Mouse (Mus musculus) embryonic stem cell, embryonic (primary cell): ENCODE results near the gene Snx32.

Experiments
- CTCF ChIA-PET, 4 experiments: fragments of 300-600 bp in 2 of 4; fragments of 350-600 bp in 2 of 4; sonication (Branson Sonifier 250); formaldehyde crosslinking; loops; one replicate each; lab custom pipeline; 2022; ENCODE audit warnings: inconsistent platforms in 2 of 4; lab: Charles Lee
- POLR2A ChIA-PET, 4 experiments: fragments of 300-600 bp in 2 of 4; fragments of 350-600 bp in 2 of 4; sonication (Branson Sonifier 250); formaldehyde crosslinking; loops; one replicate each; lab custom pipeline; 2022; ENCODE audit warnings: antibody characterized with exemption in 4 of 4, inconsistent platforms in 1 of 4; lab: Charles Lee

Snx32 gene

DNA sequence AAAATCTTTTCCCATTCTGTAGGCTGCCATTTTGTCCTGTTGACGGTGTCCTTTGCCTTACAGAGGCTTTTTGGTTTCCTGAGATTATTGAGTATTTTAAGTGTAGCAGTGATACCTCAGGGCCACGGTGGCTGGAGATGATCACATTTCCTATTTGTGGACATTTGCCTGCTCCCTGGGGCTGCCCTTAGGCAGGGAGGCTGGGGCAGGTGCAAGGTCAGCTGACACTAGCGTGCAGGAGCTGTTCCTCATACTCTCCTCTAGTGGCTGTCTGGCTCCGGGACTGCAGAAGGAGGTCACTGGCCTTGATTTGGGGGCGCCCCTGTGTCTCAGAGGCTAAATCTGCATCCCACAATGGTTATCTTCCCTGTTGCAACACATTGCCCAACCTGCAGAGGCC is 14.9 kb upstream of the Snx32 start:
- CTCF ChIA-PET, result interaction anchor here in 2 of 4 experiments (0.6 to 2.2 kb wide), 6 partner anchors 43 to 560 kb away, joined by 3 to 12 read pairs (median 5); partner anchors contain the start of gene Ap5b1 (in 1 of the 2)
- POLR2A ChIA-PET, result interaction anchor here in 3 of 4 experiments (0.5 to 1.2 kb wide), 6 partner anchors 26 to 387 kb away, joined by 3 to 6 read pairs (median 4); partner anchors contain the start of genes AI837181 (in 1 of the 3), Cfl1 (in 1 of the 3), Dpf2 (in 1 of the 3) and Drap1 (in 1 of the 3)

GRCm38 (mm10) chr19:5518721-5519120 is 8.4 kb upstream of the Snx32 start:
- CTCF ChIA-PET, result interaction anchor here in 2 of 4 experiments (0.6 kb wide), 2 partner anchors 63 to 610 kb away, joined by 3 read pairs; no protein-coding TSS in a partner anchor
- POLR2A ChIA-PET, result interaction anchor here in 1 of 4 experiments (1.2 kb wide), 1 partner anchor 55 kb away, joined by 3 read pairs; no protein-coding TSS in a partner anchor

DNA sequence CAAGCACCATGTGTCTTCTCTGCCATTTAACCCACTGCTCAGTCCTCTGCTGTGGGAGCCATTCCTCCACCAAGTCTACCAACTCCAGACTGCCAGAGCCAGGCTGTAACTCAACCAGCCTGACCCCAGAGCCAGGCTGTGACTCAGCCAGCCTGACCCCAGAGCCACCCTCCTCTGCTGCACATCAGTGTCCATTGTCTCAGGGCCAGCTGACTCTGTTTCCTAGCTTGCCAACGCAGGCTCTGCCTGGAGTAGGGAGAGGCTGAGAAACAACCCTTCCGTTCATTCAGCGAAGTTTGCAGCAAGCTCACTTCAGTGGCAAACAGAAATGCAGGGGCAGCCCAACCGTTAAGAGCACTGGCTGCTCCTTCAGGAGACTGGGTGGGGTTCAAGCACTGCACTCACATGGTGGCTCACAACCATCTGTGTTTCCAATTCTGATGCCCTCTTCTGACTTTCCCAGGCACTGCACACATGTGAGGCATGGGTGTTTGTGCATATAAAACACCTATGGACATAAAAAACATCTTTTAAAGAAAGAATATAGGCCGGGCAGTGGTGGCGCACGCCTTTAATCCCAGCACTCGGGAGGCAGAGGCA is 6.7 kb upstream of the Snx32 start:
- ChIA-PET POLR2A (interaction anchor here in 1 of 4 experiments (0.9 to 1.5 kb wide), 3 partner anchors 26 to 93 kb away, joined by 3 to 4 read pairs (median 3); partner anchors contain the start of gene Drap1), CTCF (interaction anchor here in 1 of 4 experiments (0.9 to 1.8 kb wide), 3 partner anchors 29 to 53 kb away, joined by 3 to 7 read pairs (median 3); partner anchors contain the start of gene Mus81)

DNA sequence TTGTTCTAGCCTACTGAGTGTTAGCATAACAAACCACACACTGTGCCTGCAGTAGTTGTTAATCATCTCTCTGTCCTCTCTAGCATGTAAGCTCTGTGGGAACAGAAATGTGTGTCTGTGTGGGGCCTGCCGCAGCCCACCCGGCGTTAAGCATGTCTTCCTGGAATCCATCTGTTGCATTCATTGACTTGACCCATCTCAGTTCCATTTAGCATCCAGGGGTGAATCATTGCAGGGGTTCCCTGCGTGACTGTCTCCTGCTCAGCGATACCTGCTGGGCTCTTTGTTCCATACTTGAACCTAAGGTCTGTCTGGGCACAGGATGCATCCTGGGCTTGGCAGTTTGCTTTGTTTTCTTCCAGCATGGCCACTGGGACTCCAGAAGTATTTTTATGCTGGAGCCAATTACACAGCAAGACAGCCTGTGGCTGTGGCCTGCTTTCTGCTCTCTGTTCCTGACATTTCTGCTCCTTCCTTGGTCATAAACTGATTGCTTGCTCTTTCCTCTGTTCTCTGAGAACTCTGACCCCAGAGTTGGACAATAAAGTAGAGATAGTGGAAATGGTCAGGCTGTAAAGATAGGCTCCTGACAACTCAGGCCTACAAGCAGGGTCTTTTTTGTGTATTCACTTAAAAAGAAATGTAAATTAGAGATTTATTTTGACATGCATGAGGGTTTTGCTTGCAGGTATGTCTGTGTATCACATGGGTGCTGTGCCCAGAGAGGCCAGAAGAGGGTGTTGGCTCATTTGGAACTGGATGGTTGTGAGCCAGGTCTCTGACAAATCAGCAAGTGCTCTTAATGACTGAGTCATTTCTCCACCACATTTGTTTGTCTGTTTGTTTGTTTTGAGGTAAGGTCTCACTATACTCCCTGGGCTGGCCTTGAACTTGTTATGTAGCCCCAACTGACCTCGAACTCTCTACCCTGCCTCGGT is 5.8 kb upstream of the Snx32 start:
- CTCF ChIA-PET, result interaction anchor here in 1 of 4 experiments (0.9 to 1.8 kb wide), 3 partner anchors 28 to 53 kb away, joined by 3 to 7 read pairs (median 3); partner anchors contain the start of gene Mus81

GRCm38 (mm10) chr19:5513005-5513349 is 2.6 kb upstream of the Snx32 start:
- POLR2A ChIA-PET, result interaction anchor here in 2 of 4 experiments (0.8 to 5.0 kb wide), 2 partner anchors 20 to 333 kb away, joined by 3 to 163 read pairs; partner anchors contain the start of genes Cfl1 (in 1 of the 2) and Mus81 (in 1 of the 2)
- CTCF ChIA-PET, result interaction anchor here in 1 of 4 experiments (0.5 kb wide), 1 partner anchor 26 kb away, joined by 4 read pairs; no protein-coding TSS in a partner anchor

More for the DNA sequence above, 5.8 kb upstream of the Snx32 start:
- POLR2A ChIA-PET, result interaction anchor here in 2 of 4 experiments (1.4 to 1.9 kb wide), 3 partner anchors 25 to 92 kb away, joined by 3 to 9 read pairs (median 4); partner anchors contain the start of genes Cfl1 (in 1 of the 2) and Drap1 (in 1 of the 2)

DNA sequence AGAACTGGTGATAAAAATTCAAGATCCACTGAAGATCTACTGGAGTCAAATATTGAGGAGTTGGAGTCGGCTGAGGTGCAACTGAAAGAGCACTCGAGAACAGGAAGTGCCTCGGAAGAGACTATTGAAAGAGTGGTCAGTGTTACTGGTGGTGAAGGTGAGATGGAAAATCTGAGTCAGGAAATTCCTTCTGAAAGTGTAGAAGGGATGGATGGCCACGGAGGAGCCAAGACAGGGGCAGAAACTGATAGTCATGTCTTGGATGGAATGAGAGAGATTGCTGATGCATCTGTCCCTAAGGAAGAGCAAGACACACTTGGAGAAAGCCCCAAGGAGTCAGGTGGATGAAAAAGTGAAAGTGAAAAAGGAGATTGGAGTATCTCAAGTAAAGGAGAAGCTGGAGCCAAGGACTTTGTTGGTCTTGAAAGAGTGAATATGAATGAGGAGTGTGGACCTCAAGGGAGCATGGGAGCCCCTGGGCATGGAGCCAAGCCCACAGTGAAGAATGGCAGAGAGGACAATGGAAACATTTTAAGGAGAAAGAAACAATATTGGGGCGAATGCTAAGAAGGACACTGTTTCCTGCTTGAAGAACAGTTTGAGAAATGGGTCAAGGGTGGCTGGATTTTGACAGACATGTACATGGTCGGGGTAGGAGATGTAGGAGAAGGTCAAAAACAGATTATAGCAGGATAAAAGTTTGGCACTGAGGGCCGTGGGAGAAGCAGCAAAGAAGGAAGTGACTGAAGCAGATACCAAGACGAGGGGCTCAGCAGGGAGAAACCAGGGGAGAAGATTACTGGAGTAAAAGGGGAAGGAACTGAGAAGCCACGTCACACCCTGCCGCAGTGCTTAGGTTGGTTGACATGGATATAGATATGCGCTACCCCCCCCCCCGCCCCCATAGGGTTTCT is 2.0 kb upstream of the Snx32 start:
- POLR2A ChIA-PET, result interaction anchor here in 3 of 4 experiments (0.7 to 5.0 kb wide), 4 partner anchors 9 to 334 kb away, joined by 3 to 163 read pairs (median 10); partner anchors contain the start of genes Cfl1 (in 2 of the 3) and Mus81 (in 1 of the 3)
- CTCF ChIA-PET, result interaction anchor here in 1 of 4 experiments (0.5 kb wide), 1 partner anchor 25 kb away, joined by 4 read pairs; no protein-coding TSS in a partner anchor

DNA sequence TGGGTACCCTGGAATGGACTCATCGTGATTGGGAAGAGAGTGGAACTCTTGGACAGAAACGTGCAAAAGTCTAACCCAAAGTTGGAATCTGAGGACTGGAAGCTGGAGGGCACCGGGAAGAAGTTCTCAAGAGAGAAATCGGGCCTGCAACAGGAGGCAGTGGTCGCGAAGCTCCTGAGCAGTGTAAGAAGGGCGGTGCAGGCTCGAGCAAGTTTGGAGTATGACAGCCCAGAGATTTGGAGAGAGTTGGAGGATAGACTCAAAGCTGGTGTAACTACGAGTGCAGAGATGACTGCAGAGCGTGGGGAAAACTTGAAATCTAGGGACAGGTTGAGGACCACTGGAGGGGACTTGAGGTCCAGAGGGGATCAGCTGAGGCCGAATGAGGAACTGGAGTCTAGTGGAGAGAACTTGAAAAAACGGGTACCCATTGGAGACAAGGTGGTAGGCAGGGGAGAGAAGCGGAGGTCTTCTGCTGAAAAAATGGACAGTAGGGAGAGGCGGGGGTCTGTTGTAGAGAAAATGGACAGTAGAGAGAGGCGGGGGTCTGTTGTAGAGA is 815 bp upstream of the Snx32 start:
- CTCF ChIA-PET, result interaction anchor here (0.6 to 2.8 kb wide), 23 partner anchors 9 to 528 kb away, joined by 3 to 43 read pairs (median 4); partner anchors contain the start of genes Ap5b1 (in 2 of the 4), Mus81 (in 2 of the 4), Ccdc85b (in 1 of the 4) and Cfl1 (in 1 of the 4)
- POLR2A ChIA-PET, result interaction anchor here (0.6 to 5.0 kb wide), 49 partner anchors 10 to 423 kb away, joined by 3 to 163 read pairs (median 4); partner anchors contain the start of genes Cfl1 (in 4 of the 4), Mus81 (in 4 of the 4), AI837181 (in 1 of the 4) and Ccdc85b (in 1 of the 4)

GRCm38 (mm10) chr19:5503687-5504086 is 6.7 kb downstream of the Snx32 start, which contains the start of gene 1700020D05Rik:
1700020D05Rik (minus strand) TSS chr19:5503787.
- CTCF ChIA-PET, result interaction anchor here in 2 of 4 experiments (0.6 to 1.5 kb wide), 2 partner anchors 10 to 227 kb away, joined by 3 to 5 read pairs; no protein-coding TSS in a partner anchor
- POLR2A ChIA-PET, result interaction anchor here in 2 of 4 experiments (0.7 to 3.1 kb wide), 8 partner anchors 8 to 47 kb away, joined by 3 to 36 read pairs (median 6); partner anchors contain the start of genes Cfl1 (in 2 of the 2), Mus81 (in 2 of the 2) and Fibp (in 1 of the 2)

DNA sequence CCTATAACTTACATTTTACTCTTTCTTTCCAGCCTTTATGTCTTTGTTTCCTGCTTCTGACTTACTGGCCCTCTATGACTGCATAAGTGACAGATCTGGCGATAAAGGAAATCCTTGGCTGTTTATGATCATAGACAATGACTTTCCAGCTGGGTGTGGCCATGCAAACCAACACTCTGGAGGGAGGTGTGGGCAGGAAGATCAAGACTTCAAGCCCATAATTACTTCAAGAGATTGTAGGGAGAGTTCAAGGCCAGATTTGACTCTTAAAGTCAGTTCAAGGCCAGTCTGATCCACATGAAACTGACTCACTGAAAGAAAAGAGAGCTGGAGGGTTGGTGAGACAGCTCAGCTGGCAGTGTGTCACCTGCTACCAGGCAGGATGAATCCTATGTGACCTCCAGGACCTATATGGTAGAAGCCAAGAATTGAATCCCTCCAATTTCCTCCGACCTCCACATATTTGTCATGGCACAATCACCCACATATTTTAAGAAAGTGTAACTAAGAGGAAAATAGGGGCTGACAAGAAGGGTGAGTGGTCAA is 9.9 kb downstream of the Snx32 start:
- ChIA-PET POLR2A (interaction anchor here in 2 of 4 experiments (1.0 to 6.7 kb wide), 6 partner anchors 10 to 30 kb away, joined by 3 to 59 read pairs (median 8); partner anchors contain the start of genes Cfl1 (in 2 of the 2), Mus81 (in 2 of the 2) and Snx32 (in 2 of the 2)), CTCF (interaction anchor here in 3 of 4 experiments (0.6 to 1.9 kb wide), 5 partner anchors 10 to 14 kb away, joined by 3 to 7 read pairs (median 4); partner anchors contain the start of genes Mus81 (in 3 of the 3) and Snx32 (in 1 of the 3))

GRCm38 (mm10) chr19:5496052-5496370 is 14.3 kb downstream of the Snx32 start:
- POLR2A ChIA-PET, result interaction anchor here (0.6 to 21.3 kb wide), 54 partner anchors 7 to 572 kb away, joined by 3 to 735 read pairs (median 4); partner anchors contain the start of genes Snx32 (in 4 of the 4), Ccdc85b (in 3 of the 4), AI837181 (in 2 of the 4) and Ctsw (in 2 of the 4)
- CTCF ChIA-PET, result interaction anchor here in 2 of 4 experiments (0.6 to 1.8 kb wide), 6 partner anchors 9 to 525 kb away, joined by 3 to 8 read pairs (median 3); partner anchors contain the start of genes Mus81 (in 1 of the 2) and Snx32 (in 1 of the 2)

DNA sequence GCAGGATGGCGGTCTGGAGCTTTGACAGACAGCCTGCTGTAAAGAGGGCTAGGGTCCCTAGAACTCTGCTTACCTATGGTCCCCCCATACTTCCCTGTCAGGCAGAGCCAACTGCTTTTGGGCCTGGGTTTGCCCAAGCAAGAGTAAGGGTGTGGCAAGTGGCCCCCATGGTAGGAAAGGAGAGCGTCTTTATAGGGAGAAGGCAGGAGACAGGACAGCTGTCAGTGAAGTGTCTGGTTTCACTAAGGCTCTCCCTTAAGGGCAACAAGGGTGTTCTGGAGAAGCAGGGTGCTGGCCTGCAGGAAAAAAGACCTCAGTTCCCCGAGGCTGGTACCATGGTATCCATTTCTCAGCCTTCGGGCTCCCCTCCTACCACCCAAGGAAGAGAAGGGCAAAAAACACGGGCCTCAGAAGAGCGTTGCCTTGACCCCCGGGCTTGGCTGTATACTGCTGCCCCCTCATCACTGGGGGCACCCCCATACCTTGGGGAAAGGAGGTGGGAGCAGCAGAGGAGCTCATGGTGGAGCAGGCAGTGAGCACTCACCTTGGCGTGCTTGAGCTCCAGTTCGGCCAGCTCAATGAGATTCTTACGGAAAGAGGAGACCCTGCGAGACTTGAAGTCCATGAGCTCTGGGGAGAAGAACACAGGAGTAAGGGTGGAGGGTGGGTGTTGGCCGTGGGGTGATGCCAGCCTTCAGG is 14.8 kb downstream of the Snx32 start:
- ChIA-PET CTCF (interaction anchor here in 2 of 4 experiments (0.6 to 1.8 kb wide), 9 partner anchors 9 to 1051 kb away, joined by 3 to 8 read pairs (median 3); partner anchors contain the start of genes Mus81 (in 1 of the 2), Sipa1 (in 1 of the 2) and Snx32 (in 1 of the 2)), POLR2A (interaction anchor here (0.6 to 21.3 kb wide), 64 partner anchors 7 to 572 kb away, joined by 3 to 735 read pairs (median 4); partner anchors contain the start of genes Snx32 (in 4 of the 4), Ccdc85b (in 3 of the 4), AI837181 (in 2 of the 4) and Ctsw (in 2 of the 4))

GRCm38 (mm10) chr19:5494314-5494713 is 16.0 kb downstream of the Snx32 start:
- CTCF ChIA-PET, result interaction anchor here in 3 of 4 experiments (0.5 to 2.0 kb wide), 10 partner anchors 9 to 496 kb away, joined by 3 to 6 read pairs (median 4); partner anchors contain the start of genes 1700020D05Rik (in 1 of the 3) and Kat5 (in 1 of the 3)
- POLR2A ChIA-PET, result interaction anchor here (0.6 to 21.3 kb wide), 41 partner anchors 9 to 1161 kb away, joined by 3 to 735 read pairs (median 4); partner anchors contain the start of genes Snx32 (in 4 of the 4), Ccdc85b (in 2 of the 4), Ctsw (in 2 of the 4) and Fibp (in 2 of the 4)

- ChIA-PET POLR2A (interaction anchor here in 3 of 4 experiments (0.5 to 21.3 kb wide), 26 partner anchors 10 to 501 kb away, joined by 3 to 735 read pairs (median 4); partner anchors contain the start of genes Snx32 (in 3 of the 3), Ccdc85b (in 2 of the 3), Fibp (in 2 of the 3) and 1700020D05Rik (in 1 of the 3)), CTCF (interaction anchor here in 1 of 4 experiments (1.5 to 2.0 kb wide), 2 partner anchors 10 to 30 kb away, joined by 4 to 5 read pairs; partner anchors contain the start of gene 1700020D05Rik)
Observed at GRCm38 (mm10) chr19:5493301-5493721, 17.0 kb downstream of the Snx32 start.
